Mouse (Mus musculus) G1E (cell line): Measurements from ENCODE around the gene Zfp523.
"Not testable (repeated sequence)": the region's sequence is repeated elsewhere in the genome, so short reads cannot be mapped to it uniquely, and the experiment has no call there.

Experiments
- CTCF ChIP-seq: IDR thresholded peaks from 2 replicates; pipeline ENCODE4 v1.5.1; 2012; ENCODE audit warnings: low read depth, low read length, inconsistent platforms, mixed read lengths
- GATA1 ChIP-seq: IDR thresholded peaks from 2 replicates; pipeline ENCODE4 v1.6.1; 2012; ENCODE audit warnings: borderline replicate concordance, low read length, inconsistent platforms, mixed read lengths

DNA sequence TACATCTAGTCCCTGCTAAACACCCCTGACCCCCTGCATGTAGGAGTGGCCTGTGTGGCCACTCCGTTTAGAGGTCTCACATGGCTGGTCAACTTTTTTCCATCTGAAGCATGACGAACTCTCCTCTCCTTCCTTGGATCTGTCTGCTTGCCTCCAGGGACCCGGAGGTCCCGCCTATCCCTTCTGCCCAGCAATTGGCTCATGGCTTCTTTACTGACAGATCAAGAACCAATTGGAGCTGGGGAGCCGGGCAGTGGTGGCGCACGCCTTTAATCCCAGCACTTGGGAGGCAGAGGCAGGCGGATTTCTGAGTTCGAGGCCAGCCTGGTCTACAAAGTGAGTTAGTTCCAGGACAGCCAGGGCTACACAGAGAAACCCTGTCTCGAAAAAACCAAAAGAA, 45.5 kb downstream of the Zfp523 start:
- TF ChIP-seq GATA1, CTCF: not testable (repeated sequence)
